Mouse (Mus musculus) heart, postnatal 10 days (tissue): ENCODE results near the gene Haghl. TPM values are rescaled to one million over a fixed set of nuclear protein-coding genes. Genes with fewer than 3 reads are reported as not detected.

Source experiments
- DNase-seq, 2 experiments: peaks; one replicate each; pipeline ENCODE4 v3.0.0; 2021
- intact Hi-C: fragments of 180-260 bp; cut with DNase I; formaldehyde crosslinking; loops from one replicate; pipeline ENCODE4 v1.15.1; 2025
- total RNA-seq, 2 experiments: library from RNA; stranded (reverse); gene quantifications; 2 replicates each; pipeline ENCODE4 v1.2.3; 2021

The Haghl gene
- total RNA-seq, 2 experiments from 2014 or later: 23.8 to 25.7 TPM

DNA sequence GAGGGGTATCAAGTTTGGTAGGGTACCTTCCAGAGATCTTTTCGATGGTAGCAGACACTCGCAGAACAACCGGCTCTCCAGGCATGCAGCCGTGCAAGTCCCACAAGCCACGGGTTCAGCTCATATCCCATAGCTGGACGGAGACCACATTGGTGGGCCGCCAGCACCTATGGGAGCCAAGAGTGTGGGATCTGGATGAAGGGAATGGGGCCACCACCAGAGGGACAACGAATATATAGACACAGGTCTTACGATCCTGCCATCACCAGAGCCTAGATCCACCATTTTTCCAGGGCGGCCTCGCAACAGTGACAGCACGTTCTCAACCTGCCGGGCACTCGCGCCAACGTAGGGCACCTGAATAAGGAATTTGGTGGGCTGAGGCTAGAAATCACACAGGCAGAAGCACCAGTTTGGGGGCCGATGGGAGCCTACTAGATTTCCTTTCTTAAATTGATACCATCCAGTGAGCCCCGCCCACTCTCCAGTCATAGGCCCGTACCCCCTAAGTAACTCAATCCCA lies 5.9 kb upstream of the Haghl start:
- intact Hi-C loops: no loop called here
- DNase-seq: no peak

- no peak for DNase-seq
- intact Hi-C loops: no loop called here
Observed at GRCm38 (mm10) chr17:25786781-25787504, 1.5 kb upstream of the Haghl start.

- intact Hi-C loops: no loop called here
- DNase-seq: no peak
Observed at GRCm38 (mm10) chr17:25786280-25786679, 807 bp upstream of the Haghl start, which contains the start of gene Ccdc78. Ccdc78 (plus strand) TSS chr17:25786580.

DNA sequence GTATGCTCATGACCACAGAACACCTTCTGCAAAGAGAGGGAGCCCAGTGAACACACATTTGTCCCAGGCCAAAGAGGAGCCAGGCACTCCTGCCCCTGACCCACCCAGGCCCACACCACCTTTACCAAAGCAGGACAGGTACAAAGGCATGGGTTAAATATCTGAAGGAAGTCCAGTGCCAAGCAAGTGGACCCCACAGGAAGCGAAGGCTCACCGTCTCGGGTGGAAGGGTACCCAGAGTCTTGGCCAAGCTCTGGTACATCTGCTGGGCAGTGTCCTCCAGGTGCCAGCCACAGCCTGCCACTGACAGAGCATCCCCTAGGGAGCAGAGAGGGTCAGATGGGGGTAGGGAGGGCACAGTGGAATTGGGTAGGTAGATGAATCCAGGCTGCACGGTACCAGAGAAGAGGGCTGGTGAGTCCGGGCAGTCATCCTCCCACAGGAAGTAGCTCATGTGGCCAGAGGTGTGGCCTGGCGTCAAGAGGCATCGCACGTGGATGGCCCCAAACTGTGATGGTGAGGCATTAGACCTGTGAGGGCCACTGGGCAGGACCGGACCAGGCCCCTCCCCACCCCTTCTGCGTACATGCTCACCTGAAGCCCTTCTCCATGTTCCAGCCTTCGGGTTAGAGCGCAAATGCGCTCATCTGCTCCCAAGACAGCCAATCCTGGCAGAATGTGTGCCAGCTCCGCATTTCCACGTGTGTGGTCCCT lies 1.5 kb downstream of the Haghl start:
- DNase-seq: no peak
- intact Hi-C loops: no loop called here

DNA sequence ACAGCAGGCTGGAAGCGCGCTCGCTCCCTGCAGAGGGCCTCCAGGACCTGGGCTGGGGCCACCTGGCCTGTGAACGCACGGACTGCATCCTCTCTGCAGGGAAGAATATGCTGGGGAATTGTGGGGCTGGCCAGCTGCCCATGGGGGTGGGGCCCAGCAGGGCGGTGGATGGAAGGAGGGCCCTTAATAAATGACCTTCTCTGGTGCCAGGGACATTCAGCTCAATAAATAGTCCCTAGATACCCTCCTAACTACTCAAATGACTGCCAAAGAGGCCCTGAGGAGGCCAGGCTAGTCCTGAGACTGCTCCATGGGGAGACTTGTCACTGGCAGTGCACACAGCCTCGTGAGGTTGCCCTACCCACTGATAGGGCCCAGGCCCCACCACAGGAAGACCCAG lies 2.4 kb downstream of the Haghl start:
- DNase-seq: peak; percentile 73 to 74
- intact Hi-C loops: no loop called here

- intact Hi-C loops: no loop called here
- no peak for DNase-seq
Observed at GRCm38 (mm10) chr17:25781339-25781738, 4.1 kb downstream of the Haghl start.

- no peak for DNase-seq
- intact Hi-C loops: no loop called here
Observed at GRCm38 (mm10) chr17:25777948-25778347, 7.5 kb downstream of the Haghl start.

DNA sequence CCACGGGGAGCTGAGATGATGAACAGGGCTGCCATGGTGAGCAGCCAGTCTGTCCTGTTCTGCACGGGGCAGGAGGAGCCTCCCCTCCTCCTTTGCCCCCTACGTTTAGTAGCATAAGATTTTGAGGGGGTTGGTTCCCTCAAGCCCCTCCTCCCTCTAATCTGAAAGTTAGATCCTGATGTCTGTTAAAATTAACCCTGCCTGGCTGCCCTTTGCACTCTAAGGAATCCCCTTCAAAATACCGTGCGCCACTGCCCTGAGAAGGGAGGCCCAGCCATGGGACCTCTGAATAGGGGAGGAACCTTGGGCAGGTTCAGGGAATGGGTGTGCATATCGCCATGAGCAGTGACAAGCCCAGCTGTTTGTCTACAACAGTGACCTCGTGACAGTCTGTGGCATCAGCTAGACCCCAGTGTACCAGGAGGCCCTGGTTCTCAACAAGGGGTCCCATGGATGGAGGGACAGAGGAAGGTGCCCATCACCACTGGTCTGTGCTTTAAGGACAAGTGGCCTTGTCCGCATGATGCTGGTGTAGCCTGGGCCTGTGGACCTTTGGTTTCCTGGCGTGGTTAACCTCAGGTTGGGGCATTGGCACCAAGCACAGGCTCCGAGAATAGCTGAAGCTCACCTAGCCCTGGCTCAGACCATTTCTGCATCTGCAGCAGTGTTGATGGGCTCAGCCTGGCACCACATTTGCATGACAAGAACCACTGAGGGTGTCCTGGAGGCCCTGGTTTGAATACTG lies 10.0 kb downstream of the Haghl start:
- intact Hi-C loops: no loop called here
- no peak for DNase-seq

- DNase-seq: peak; percentile 98 to 99
- intact Hi-C loops: loop anchor here (1.0 kb wide), 1 partner anchor 28 kb away; no protein-coding TSS in a partner anchor
Observed at GRCm38 (mm10) chr17:25773549-25774120, 11.8 kb downstream of the Haghl start, which contains the start of gene Narfl. Narfl (plus strand) TSS chr17:25773776.

DNA sequence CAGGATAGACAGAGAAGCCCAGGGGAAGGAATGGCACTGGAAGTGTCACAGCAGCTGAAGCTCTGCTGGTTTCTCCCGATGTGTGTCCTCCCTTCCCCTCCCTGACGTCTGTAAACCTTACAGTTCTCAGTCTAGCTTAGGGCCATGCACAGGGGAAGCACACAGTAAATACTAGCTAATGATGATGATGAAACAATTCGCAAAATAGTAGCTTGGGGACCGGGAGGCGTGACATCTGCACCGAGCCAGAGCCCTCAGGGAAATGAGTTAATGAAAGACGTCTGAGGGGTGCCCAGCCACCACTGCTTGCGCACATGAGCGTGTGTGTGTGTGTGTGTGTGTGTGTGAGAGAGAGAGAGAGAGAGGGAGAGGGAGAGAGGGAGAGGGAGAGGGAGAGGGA lies 16.1 kb downstream of the Haghl start:
- DNase-seq: no peak
- intact Hi-C loops: no loop called here

- no peak for DNase-seq
- intact Hi-C loops: no loop called here
Observed at GRCm38 (mm10) chr17:25765886-25766285, 19.6 kb downstream of the Haghl start.

GRCm38 (mm10) chr17:25762591-25762990 lies 22.9 kb downstream of the Haghl start:
- intact Hi-C loops: no loop called here

GRCm38 (mm10) chr17:25761561-25761970 lies 23.9 kb downstream of the Haghl start:
- no peak for DNase-seq
- intact Hi-C loops: no loop called here

More at GRCm38 (mm10) chr17:25762591-25762990, 22.9 kb downstream of the Haghl start:
- no peak for DNase-seq

GRCm38 (mm10) chr17:25760148-25760547 lies 25.3 kb downstream of the Haghl start:
- DNase-seq: no peak
- intact Hi-C loops: no loop called here

DNA sequence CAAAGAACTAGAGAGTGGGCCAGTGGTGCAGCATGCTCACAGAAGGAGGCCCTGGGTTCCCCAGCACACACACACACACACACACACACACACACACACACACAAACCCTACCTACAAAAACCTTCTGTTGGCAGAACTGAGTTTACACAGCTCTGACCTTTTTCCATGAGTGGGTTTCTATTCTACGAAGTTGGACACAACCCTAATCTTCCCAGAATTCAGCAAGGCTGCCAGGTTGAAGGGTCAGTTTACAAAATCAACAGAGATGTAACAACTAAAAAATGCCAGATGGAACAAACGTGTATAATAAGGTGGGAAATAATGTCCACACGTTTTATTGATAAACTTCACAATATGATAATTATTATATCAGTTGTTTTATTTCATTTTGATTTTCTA lies 27.8 kb downstream of the Haghl start:
- intact Hi-C loops: no loop called here
- no peak for DNase-seq

DNA sequence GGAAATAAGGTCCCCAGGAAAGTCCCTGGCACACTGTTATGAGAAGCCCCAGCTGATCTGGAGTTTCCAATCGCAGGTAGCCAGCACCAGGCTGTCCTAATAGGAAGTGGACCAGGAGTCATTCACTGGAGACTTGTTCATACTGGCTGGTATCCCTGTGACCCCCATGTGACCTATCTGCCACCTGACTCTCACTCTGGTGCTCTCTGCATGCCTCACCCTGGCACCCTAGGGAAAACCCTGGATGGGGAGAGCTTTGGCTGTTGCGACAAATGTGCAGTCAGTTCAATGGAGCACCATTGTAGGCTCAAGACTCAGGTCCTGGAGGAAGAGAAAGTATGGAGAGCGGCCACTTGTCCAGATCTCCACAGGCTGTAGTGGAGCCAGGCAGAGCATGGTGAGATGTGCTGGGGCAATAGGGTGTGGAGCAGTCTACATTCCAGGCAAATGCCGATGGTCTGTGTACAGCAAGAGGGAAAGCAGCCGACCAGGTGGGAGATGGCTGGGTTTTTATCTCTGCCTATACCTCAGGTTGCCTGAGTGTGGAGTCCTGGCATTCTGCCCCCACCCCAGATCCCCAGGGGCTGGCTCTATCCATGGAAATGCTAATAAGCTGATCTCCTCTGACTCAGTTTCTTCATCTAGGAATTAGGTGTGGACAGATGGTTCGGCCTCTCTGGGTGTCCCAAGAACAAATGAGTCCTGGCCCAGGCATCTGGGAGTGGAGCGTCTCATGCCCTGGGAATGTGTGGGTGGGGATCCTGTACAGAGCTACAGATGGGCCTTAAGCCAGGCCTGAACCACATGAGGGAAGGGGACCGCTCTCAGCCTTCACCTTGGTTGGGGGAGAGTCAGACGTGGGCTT lies 28.9 kb downstream of the Haghl start:
- DNase-seq: no peak
- intact Hi-C loops: no loop called here

- DNase-seq: no peak
- intact Hi-C loops: no loop called here
Observed at GRCm38 (mm10) chr17:25755627-25756377, 29.7 kb downstream of the Haghl start.

- intact Hi-C loops: no loop called here
- no peak for DNase-seq
Observed at GRCm38 (mm10) chr17:25755086-25755485, 30.4 kb downstream of the Haghl start.

- no peak for DNase-seq
- intact Hi-C loops: no loop called here
Observed at GRCm38 (mm10) chr17:25754241-25754640, 31.2 kb downstream of the Haghl start, which contains the start of gene Msln. Msln (minus strand) TSS chr17:25754378.
